Mouse (Mus musculus): Measurements from ENCODE around the gene Tcl1b5.
"Not testable (repeated sequence)": the region's sequence is repeated elsewhere in the genome, so short reads cannot be mapped to it uniquely, and the experiment has no call there.

Tcl1b5 gene

DNA sequence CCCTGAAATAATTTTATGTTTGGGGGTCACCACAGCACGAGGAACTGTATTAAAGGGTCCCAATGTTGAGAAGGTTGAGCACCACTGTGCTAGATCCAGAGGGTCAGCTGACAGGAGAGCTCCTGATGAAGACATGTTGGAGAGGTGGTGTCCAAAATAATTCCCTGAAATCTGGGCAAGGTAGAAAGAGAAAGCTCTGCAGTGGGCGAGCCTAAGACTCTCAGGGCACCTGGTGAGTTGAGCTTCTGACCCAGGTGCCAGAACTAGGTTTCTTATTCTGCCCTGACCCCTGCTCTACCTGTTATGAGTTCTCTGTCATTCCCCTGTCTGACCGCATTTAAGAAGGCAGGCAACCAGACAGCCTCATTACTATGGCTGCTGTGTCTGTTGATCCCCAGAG lies at the start of gene Tcl1b5:
Gene Tcl1b5, plus strand, starts transcription at position 301 of the 400 bp plus-strand sequence.
- in situ Hi-C loops (cut with MboI) = not testable (repeated sequence)

DNA sequence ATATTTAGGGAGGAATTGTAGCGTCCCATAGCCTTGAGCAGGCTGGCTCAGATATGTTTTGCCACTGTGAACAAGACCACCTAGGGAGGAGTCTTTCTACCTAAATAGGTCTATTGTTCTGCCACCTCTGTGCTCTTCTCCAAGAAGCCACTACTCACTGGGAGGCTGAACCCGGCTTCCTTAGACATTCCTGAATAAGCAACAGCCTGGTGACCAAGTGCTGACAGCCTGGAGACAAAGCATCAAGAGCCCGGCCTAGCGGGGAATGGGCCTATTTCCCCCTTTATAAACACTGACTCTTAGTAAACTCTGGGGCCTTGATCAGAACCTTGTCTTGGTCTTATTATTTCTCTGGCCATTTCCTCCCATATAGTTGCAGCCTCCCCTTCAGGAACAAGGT lies 49.6 kb upstream of the Tcl1b5 start:
- in situ Hi-C loops (cut with MboI) = no loop called here

DNA sequence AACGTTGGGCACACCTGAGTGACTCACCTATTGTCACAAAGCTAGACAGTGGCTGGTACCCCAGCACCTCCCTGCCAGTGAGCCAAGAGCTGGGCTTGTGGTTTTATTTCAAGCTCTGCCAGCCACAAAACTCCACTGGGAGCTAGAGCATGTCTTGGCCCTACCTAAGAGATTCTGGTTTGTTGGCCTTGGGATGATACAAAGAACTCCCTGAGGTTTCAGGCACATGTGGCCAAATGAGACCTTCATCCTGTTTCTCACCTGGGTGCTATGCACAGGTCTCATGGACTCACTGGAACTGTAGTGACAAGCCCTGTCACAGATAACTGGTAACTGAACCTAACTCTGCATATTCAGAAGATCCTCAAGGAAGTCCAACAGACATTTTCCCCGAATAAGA lies 48.5 kb upstream of the Tcl1b5 start:
- in situ Hi-C loops (cut with MboI) = no loop called here

DNA sequence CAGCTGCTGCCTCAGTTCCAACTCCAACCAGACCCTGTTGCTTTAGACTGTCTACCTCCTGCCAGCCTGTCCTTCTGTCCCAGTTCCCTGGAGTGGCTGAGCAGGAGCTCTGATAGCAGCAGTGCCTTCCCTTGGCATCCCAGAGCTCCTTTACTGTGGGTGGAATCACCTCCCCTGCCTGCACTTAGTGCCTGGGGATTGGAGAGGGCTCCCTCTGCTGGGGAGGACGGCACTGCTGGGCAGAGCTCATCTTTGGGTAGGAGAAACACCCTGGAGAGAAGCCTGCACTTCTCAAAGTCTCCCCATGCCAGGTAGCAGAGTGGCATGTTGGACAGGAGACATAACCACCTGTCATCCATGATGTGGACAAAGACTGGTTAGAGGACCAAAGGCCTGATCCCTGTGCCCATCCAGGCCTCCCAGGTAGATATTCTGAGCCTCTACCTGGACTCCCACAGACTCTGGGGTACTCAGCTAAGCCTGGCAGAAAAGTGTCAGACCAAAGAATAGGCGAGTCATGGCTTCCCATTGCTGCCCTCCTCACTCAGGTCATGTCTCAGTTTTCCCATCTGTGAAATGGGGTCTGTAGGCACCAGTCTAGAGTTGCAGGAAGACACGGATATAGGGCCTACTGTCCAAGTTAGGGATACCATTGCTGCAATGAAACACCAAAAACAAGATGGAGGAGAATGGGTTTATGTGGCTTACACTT lies 46.5 kb upstream of the Tcl1b5 start:
- in situ Hi-C loops (cut with MboI) = not testable (repeated sequence)

DNA sequence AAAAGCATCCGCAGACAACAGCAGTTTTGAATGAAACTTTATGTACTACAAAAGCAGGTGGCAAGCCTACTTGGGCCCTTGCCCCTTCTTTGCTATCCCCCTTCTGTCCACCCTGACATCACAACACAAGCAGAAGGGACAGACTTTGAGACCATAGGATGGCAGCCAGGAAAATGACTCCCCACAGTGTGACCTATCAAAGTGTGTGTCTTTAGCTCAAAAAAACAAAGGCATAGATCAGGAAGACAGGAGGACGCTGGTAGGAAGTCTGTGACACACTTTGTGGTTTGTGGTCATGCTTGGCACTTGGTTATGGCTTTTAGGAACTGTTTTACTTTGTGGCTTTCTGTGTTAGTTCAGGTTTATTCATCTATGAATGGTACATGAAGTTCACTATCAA lies 42.0 kb upstream of the Tcl1b5 start:
- in situ Hi-C loops (cut with MboI) = not testable (repeated sequence)

DNA sequence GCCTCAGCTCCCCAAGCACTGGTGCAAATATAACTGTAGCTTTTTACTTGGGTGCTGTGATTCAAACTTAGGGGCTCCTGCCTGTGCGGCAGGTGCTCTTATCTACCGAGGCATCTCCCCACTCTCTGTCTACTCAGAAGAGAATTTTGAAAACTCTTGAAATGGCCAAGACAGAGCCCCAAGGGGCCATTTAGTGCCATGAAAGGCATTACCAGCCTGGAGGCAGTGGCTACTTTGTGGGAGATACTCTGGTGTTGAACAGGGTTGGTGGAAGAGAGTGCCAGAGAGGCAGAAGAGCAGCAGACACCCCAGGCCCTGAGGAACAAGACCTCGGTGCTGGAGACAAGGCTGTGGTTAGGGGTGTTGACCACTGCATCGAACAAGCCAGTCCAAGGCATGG lies 41.3 kb upstream of the Tcl1b5 start:
- in situ Hi-C loops (cut with MboI) = not testable (repeated sequence)

DNA sequence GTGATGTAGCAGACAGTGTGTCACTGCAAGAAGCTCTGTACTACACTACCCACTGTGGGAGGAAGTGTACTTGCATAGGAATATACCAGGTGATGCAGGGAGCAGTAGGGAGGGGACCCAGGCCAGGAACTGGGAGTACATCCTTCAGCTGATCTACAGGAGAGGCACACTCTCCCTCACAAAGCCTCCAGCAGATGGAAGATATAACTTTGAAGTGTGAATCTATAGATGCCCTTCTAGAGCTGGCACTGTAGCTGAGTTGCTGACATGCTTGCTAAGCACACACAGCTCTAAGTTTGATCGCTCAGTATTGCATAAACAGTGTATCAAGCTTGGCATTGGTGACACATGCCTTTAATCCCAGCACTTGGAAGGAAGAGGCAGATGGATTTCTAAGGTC lies 38.4 kb upstream of the Tcl1b5 start:
- in situ Hi-C loops (cut with MboI) = not testable (repeated sequence)

DNA sequence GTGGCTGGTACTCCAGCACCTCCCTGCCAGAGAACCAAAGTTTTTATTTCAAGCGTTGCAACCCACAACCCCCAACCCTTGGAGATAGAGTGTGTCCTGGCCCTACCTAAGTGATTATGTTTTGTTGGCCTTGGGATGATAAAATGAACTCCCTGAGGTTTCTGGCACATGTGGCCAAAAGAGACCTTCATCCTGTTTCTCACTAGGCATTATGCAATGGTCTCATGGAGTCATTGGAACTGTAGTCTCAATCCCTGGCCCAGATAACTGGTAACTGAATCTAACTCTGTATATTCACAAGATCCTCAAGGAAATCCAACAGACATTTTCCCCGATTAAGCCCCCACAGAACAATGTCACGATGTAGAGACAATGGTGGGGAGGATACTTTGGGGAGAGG lies 33.0 kb upstream of the Tcl1b5 start:
- in situ Hi-C loops (cut with MboI) = no loop called here

DNA sequence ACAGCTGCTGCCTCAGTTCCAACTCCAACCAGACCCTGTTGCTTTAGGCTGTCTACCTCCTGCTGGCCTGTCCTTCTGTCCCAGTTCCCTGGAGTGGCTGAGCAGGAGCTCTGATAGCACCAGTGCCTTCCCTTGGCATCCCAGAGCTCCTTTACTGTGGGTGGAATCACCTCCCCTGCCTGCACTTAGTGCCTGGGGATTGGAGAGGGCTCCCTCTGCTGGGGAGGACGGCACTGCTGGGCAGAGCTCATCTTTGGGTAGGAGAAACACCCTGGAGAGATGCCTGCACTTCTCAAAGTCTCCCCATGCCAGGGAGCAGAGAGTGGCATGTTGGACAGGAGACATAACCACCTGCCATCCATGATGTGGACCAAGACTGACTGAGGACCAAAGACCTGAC lies 31.2 kb upstream of the Tcl1b5 start:
- in situ Hi-C loops (cut with MboI) = not testable (repeated sequence)

DNA sequence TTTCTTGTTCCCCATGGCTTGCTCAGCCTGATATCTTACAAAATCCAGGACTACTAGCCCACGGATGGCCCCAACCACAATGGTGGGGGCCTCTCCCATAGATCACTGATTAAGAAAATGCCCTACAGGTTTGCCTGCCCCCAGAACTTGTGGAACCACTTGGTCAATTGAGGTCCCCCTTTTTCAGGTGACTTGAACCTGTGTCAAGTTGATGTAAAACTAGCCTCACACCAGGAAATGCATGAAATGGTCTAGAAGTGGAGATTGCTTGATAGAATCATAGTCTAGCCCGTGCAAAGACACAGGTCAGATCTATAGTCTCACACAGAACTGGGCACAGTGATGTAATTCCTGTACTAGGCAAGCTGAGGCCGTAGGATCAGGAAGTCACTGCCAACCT lies 30.4 kb upstream of the Tcl1b5 start, which contains the start of gene Tcl1b2:
Gene Tcl1b2, plus strand, starts transcription at position 301 of the 400 bp plus-strand sequence.
- in situ Hi-C loops (cut with MboI) = no loop called here

DNA sequence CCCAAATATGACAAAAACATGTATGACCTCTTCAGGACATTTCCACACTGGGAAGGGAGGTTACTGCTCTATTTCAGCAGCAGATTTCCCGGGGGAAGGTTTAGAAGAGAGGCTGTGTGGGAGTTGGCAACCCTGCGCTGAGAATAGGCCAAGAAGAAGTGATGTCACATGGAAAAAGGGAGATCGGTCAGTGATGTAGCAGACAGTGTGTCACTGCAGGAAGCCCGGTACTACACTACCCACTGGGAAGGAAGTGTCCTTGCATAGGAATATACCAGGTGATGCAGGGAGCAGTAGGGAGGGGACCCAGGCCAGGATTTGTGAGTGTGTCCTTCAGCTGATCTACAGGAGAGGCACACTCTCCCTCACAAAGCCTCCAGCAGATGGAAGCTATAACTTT lies 20.9 kb upstream of the Tcl1b5 start:
- in situ Hi-C loops (cut with MboI) = not testable (repeated sequence)

DNA sequence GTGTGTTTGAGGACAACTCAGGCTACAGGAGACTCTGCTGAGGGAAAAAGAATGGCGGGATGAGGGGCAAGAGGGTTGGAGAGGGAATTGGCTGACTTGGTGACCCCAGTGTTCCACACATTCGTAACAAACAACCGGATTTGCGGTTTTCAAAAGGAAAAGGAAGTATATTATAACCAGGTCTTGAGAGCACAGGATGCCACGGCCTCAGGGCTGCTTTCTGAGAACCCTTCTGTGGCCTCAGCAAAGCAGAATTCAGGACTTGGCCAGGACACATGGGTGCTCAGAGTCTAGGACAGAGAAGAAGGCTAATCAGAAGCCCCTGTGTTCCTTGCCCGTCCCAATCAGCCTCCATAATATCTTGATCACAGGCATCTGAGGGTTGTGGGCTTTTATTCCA lies 17.3 kb upstream of the Tcl1b5 start:
- in situ Hi-C loops (cut with MboI) = no loop called here

DNA sequence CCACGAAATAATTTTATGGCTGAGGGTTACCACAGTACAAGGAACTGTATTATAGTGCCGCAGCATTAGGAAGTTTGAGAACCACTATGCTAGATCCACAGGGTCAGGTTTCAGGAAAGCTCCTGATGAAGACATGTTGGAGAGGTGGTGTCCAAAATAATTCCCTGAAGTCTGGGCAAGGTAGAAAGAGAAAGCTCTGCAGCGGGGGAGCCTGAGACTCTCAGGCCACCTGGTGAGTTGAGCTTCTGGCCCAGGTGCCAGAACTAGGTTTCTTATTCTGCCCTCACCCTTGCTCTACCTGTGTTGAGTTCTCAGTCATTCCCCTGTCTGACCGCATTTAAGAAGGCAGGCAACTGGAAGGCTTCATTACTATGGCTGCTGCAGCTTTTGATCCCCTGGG lies 16.8 kb upstream of the Tcl1b5 start, which contains the start of gene Tcl1b1:
Gene Tcl1b1, plus strand, starts transcription at position 301 of the 400 bp plus-strand sequence.
- in situ Hi-C loops (cut with MboI) = no loop called here

DNA sequence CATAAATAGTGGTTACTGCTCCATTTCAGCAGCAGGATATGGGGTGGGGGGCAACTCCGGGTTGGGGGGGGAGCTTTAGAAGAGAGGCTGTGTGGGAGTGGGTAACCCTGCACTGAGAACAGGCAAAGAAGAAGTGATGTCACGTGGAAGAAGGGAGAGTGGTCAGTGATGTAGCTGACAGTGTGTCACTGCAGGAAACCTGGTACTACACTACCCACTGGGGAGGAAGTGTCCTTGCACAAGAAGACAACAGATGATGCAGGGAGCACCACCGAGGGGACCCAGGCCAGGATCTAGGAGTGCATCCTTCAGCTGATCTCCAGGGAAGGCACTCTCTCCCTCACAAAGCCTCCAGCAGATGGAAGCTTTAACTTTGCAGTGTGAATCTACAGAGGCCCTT lies 9.4 kb upstream of the Tcl1b5 start:
- in situ Hi-C loops (cut with MboI) = no loop called here

DNA sequence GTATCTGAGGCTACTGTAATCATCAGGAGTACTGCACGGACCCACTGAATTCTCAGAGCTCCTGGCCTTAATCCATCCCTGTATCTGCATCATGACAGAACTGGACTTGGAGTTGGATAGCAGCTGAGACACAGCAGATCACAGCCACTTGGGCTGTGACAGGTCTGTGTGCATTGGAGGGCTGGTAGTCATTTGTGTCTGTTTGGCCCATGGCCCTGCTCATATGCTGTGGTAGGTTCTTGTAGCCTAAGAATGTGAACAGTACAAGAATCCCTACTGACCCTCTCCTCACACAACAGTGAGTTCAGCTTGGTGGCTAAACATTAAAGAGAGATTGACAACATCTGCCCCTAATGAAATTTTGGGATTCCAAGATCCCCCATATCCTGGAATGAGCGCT lies 2.8 kb upstream of the Tcl1b5 start:
- in situ Hi-C loops (cut with MboI) = no loop called here

DNA sequence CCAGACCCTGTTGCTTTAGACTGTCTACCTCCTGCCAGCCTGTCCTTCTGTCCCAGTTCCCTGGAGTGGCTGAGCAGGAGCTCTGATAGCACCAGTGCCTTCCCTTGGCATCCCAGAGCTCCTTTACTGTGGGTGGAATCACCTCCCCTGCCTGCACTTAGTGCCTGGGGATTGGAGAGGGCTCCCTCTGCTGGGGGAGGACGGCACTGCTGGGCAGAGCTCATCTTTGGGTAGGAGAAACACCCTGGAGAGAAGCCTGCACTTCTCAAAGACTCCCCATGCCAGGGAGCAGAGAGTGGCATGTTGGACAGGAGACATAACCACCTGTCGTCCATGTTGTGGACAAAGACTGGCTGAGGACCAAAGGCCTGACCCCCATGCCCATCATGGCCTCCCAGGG lies 1.8 kb upstream of the Tcl1b5 start:
- in situ Hi-C loops (cut with MboI) = not testable (repeated sequence)

DNA sequence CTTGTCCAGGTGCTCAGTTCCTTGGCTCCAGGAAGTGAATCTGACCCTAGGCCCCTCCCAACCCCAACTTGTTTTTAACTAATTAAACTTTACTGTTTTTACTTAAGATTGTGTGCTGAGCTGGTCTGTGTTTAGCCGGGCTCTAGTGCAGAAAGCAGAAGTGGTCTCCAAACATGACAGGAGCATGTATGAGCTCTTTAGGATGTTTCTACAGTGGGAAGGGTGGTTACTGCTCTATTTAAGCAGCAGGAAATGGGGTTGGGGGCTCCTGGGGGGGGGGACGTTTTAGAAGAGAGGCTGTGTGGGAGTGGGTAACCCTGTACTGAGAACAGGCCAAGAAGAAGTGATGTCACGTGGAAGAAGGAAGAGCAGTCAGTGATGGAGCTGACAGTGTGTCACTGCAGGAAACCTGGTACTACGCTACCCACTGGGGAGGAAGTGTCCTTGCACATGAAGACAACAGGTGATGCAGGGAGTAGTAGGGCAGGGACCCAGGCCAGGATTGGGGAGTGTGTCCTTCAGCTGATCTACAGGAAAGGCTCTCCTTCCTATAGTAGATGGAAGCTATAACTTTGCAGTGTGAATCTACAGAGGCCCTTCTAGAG lies 5.0 kb downstream of the Tcl1b5 start:
- in situ Hi-C loops (cut with MboI) = not testable (repeated sequence)

DNA sequence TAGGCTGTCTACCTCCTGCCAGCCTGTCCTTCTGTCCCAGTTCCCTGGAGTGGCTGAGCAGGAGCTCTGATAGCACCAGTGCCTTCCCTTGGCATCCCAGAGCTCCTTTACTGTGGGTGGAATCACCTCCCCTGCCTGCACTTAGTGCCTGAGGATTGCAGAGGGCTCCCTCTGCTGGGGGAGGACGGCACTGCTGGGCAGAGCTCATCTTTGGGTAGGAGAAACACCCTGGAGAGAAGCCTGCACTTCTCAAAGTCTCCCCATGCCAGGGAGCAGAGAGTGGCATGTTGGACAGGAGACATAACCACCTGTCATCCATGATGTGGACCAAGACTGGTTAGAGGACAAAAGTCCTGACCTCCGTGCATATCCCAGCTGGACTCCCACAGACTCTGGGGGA lies 12.8 kb downstream of the Tcl1b5 start:
- in situ Hi-C loops (cut with MboI) = not testable (repeated sequence)

DNA sequence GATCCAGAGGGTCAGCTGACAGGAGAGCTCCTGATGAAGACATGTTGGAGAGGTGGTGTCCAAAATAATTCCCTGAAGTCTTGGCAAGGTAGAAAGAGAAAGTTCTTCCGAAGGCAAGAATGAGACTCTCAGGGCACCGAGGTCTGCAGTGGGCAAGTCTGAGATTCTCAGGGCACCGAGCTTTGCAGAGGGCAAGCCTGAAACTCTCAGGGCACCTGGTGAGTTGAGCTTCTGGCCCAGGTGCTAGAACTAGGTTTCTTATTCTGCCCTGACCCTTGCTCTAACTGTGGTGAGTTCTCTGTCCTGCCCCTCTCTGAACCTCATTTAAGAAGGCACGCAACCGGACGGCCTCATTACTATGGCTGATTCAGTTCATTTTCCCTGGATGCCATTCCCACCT lies 14.6 kb downstream of the Tcl1b5 start, which contains the start of gene Tcl1b3:
Gene Tcl1b3, plus strand, starts transcription at position 301 of the 400 bp plus-strand sequence.
- in situ Hi-C loops (cut with MboI) = not testable (repeated sequence)

DNA sequence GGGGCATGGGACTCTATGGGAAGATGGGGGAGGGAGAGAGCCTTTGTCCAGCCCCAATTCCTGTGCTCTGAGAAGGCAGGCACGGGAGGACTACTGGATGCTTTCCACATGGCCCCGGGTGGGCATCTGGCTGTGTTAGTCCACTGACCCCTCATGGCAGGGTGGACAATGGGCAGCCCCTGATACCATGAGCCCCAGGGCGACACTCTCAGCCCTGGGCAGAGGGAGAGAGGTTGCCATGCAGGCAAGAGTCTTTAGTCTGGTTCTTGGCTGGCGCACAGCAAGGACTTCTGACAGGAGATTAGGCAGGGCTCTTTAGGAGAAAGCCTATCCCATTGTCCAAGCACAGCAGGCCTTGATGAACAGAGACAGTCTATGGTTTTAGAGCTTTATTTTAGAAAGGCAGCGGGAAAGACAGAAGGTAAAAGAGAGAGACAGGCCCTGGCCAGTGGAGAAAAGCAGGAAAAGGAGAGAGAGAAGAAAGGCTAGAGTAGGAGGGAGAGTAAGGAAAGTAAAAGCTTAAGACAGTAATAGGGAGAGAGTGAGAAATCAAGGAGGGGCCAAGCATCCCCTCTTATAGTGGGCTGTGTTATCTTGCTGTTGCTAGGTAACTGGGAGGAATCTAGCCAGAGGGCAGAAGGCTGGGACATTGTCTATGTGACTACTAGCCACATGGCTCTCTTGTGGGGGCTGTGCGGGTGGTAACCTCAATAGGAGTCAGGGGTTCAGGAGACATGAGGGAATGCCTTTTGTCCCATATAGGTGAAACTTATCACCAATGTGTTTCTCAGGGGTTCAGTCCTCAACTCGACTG lies 23.7 kb downstream of the Tcl1b5 start:
- in situ Hi-C loops (cut with MboI) = not testable (repeated sequence)

DNA sequence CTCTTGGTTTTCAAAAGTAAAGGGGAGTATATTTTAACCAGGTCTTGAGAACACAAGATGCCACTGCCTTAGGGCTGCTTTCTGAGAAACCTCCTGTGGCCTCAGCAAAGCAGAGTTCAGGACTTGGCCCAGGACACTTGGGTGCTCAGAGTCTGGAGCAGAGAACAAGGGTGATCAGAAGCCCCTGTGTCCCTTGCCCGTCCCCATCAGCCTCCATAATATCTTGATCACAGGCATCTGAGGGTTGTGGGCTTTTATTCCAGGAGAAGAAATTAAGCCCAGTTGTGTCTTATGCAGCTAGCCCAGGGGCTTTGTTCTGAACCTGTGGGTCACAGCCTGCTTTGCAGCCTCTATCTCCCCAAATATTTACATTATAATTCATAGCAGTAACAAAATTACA lies 25.5 kb downstream of the Tcl1b5 start, which contains the start of gene Tcl1b4:
Gene Tcl1b4, plus strand, starts transcription at position 301 of the 400 bp plus-strand sequence.
- in situ Hi-C loops (cut with MboI) = not testable (repeated sequence)

DNA sequence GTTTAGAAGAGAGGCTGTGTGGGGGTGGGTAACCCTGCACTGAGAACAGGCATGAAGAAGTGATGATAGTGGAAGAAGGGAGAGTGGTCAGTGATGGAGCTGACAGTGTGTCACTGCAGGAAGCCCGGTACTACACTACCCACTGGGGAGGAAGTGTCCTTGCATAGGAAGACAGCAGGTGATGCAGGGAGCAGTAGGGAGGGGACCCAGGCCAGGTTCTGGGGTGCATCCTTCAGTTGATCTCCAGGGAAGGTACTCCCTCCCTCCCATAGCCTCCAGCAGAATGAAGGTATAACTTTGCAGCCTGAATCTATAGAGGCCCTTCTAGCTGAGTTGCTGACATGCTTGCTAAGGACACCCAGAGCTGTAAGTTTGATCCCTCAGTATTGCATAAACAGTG lies 30.9 kb downstream of the Tcl1b5 start:
- in situ Hi-C loops (cut with MboI) = no loop called here

DNA sequence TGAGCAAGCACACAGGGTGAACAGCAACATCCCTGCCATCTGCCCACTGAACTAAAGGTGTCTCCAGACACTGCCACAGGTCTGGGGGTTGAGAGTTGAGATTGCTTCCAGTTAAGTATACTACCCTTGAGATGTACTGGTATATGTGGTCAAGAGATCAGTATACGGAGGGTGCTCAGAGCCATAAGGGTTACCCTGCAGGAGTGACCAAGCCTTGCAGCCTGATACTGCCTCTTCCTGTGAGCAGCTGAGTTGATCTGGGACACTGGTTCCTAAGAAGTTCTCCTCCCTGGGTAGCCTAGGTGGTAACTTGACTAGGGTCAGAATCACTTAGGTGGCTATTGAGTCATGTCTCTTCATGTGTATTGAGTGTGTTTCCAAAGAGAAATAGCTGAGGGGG lies 32.3 kb downstream of the Tcl1b5 start:
- in situ Hi-C loops (cut with MboI) = no loop called here

Measured in mature B cell (primary cell).